Mouse (Mus musculus): ENCODE results near the gene Ptcd3. TPM values are rescaled to one million over a fixed set of nuclear protein-coding genes. Genes with fewer than 3 reads are reported as not detected.

The Ptcd3 gene
- polyA plus RNA-seq, 1 experiment, result 2.1 TPM

DNA sequence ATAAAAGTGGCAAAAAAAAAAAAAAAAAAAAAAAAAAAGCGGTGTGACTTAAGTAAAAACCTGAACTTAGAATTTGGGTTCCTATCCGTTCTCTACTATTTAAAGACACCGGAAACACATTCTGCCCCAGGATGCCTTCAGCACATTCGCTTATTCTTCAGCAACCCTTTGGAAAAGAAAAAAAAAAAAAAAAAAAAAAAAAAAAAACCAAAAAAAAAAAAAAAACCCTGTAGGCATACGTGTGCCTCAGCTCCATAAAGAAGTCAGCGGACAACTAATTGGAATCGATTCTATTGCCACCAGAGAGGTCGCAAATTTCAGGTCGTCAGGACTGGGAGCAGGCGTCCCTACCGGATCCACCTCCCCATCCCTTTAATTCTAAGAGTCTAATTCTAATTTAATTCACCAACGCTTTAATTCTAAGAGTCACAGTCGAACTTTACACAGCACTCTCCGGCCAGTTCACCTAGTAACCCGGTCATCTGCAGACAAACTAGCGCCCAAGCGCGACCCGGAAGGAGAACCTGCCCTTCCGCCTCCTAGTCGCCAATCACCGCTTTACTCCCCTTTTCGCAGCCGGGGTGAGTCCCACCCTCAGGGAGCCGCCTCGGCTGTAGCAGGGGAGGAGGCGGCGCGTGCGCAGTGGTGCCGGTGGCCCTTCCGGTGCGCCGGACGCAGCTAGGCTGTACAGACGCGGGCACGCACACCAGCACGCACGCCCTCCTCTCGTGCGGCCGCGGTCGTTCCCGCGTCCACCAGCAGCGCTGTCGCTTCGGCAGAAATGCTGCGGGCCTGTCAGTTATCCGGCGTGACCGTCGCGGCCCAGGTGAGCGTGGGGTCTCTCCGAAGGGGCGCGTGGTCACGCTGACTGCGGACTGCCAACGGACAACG is 77.6 kb downstream of the Ptcd3 start, which contains the start of gene Immt:
TSS of gene Immt (plus strand) at position 642 of the 891 bp plus-strand sequence.
- Histone ChIP-seq H3K27me3 (replicated peaks) (no peaks in the 10 kb centered on the region), H3K4me3 (replicated peaks) (peak within 1 kb of the TSS; percentile 94), H3K4me1 (peaks cover 20% of the 10 kb centered on the region), H3K36me3 (replicated peaks; ENCODE audit: low read length) (peaks cover 21% of the 10 kb centered on the region), H3K9me3 (peaks cover 3% of the 10 kb centered on the region; the same call in 1 of the 2 replicates)
- TF ChIP-seq FLI1 (IDR thresholded peaks at IDR 0.05; ENCODE audit: low read length), result peak; percentile 32; the same call in 1 of the 2 replicates
- no peak for TF ChIP-seq GATA1 (IDR thresholded peaks at IDR 0.05; ENCODE audit: borderline replicate concordance, low read length)

Other genes starting within 250 kb of the Ptcd3 start
- gene Reep1, start 201.2 kb downstream of the Ptcd3 start, polyA plus RNA-seq (2012; ENCODE audit: insufficient read depth, low replicate concordance), result 1.6 TPM in 1 of 2 replicates, not detected in the other
- 1.00 TPM in 1 of 2 replicates, not detected in the other for gene Mrpl35, start 81.8 kb downstream of the Ptcd3 start, polyA plus RNA-seq (2012; ENCODE audit: insufficient read depth, low replicate concordance)
- gene Immt, start 77.4 kb downstream of the Ptcd3 start, polyA plus RNA-seq (2012; ENCODE audit: insufficient read depth, low replicate concordance), result 14.5 and 15.8 TPM in 2 replicates
- gene Polr1a, start 303 bp upstream of the Ptcd3 start, polyA plus RNA-seq (2012; ENCODE audit: insufficient read depth, low replicate concordance), result 3.2 and 4.9 TPM in 2 replicates
- gene St3gal5, start 188.8 kb upstream of the Ptcd3 start, polyA plus RNA-seq (2012; ENCODE audit: insufficient read depth, low replicate concordance), result 10.8 and 22.3 TPM in 2 replicates

Data from megakaryocyte, embryonic 14.5 days (primary cell).